ENCODE assay signal across 7 mouse cellular contexts in the genomic region with DNA sequence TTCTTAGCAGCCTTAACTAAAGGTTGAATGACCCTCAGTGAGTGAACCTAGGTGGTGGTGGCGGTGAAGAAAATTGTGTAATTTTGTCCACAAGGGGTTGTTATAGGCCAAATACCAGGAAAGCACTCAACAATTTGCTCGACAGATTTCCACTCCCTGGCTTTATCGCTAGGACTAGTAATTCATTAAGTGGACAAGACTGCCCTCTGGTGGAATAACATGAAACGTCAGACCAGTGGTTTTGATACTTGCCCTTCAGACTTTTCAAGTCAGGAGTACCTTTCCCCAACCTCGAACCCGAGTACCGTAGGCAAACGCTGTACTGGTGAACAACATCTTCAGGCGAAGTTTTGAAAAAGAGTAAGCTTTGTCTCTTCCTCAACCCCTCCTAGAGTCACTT. TPM values are rescaled to one million over a fixed set of nuclear protein-coding genes. Genes with fewer than 3 reads are reported as not detected.
A peak's percentile ranks its signal among the peaks of the same experiment; 100 is the strongest.
DNase-seq lines count a peak whose midpoint lies in the region; ATAC-seq lines count a peak whose summit lies in the region.

No protein-coding gene starts in this region.

- ATAC-seq in megakaryocyte, adult 5-6 weeks (ENCODE audit: poor library complexity, severe bottlenecking): peak; percentile 72

- DNase-seq in R1 (ENCODE audit: low read depth, low spot score): peak; percentile 91
- DNase-seq in cerebellum, postnatal 10 days: peak; percentile 91 to 95
- peak; percentile 56 to 94 for DNase-seq in frontal cortex, adult 2 months (ENCODE audit: extremely low spot score in 1 of 2, low spot score in 1 of 2)
- peak; percentile 95 for DNase-seq in induced T-regulatory cell, adult 2 months (ENCODE audit: low read depth)
- peak; percentile 64 to 80 for DNase-seq in left cerebral cortex, adult 18-20 months (ENCODE audit: low spot score in 2 of 2)
- DNase-seq in right cerebral cortex, postnatal 14 days: peak; percentile 58

RNA-seq across cellular contexts. Expression of a gene that starts 3.9 kb away (rescaled TPM):
- 17.0 and 17.2 TPM in 2 replicates for polyA plus RNA-seq in frontal cortex, adult 2 months (2012; rRNA removed)
- 10 to 100 TPM; 12.5 to 15.2 TPM for total RNA-seq in left cerebral cortex, adult 18-20 months (2021)
- total RNA-seq in megakaryocyte, adult 5-6 weeks (2015): 0.07 and 0.18 TPM in 2 replicates
- 0.18 and 0.28 TPM in 2 replicates for total RNA-seq in megakaryocyte, adult 5-6 weeks (2017)

RNA-seq across cellular contexts. Expression of a gene that starts 5.4 kb away (rescaled TPM):
- 82.7 and 95.6 TPM in 2 replicates for polyA plus RNA-seq in frontal cortex, adult 2 months (2012; rRNA removed)
- total RNA-seq in left cerebral cortex, adult 18-20 months (2021): 10 to 100 TPM; 69.1 to 71.4 TPM
- total RNA-seq in megakaryocyte, adult 5-6 weeks (2015): 60.5 and 76.0 TPM in 2 replicates
- total RNA-seq in megakaryocyte, adult 5-6 weeks (2017): 46.8 and 47.1 TPM in 2 replicates

RNA-seq across cellular contexts. Expression of a gene that starts 27.3 kb away (rescaled TPM):
- 12.3 and 15.7 TPM in 2 replicates for polyA plus RNA-seq in frontal cortex, adult 2 months (2012; rRNA removed)
- 1 to 10 TPM; 3.6 to 7.6 TPM for total RNA-seq in left cerebral cortex, adult 18-20 months (2021)
- total RNA-seq in megakaryocyte, adult 5-6 weeks (2015): 3.4 and 6.0 TPM in 2 replicates
- total RNA-seq in megakaryocyte, adult 5-6 weeks (2017): 0.94 and 3.6 TPM in 2 replicates

RNA-seq across cellular contexts. Expression of a gene that starts 28.4 kb away (rescaled TPM):
- 233 and 273 TPM in 2 replicates for polyA plus RNA-seq in frontal cortex, adult 2 months (2012; rRNA removed)
- 10 to 100 TPM; 79.8 to 82.3 TPM for total RNA-seq in left cerebral cortex, adult 18-20 months (2021)
- total RNA-seq in megakaryocyte, adult 5-6 weeks (2015): 190 and 212 TPM in 2 replicates
- total RNA-seq in megakaryocyte, adult 5-6 weeks (2017): 135 and 165 TPM in 2 replicates

RNA-seq across cellular contexts. Expression of a gene that starts 38.2 kb away (rescaled TPM):
- 23.4 and 26.8 TPM in 2 replicates for polyA plus RNA-seq in frontal cortex, adult 2 months (2012; rRNA removed)
- total RNA-seq in left cerebral cortex, adult 18-20 months (2021): 10 to 100 TPM; 13.5 TPM
- not detected in 2 replicates for total RNA-seq in megakaryocyte, adult 5-6 weeks (2015)
- total RNA-seq in megakaryocyte, adult 5-6 weeks (2017): not detected in 2 replicates

Comparison
In these comparisons a context has a peak if more than half of its experiments do, and no peak if none do; other contexts are left out.
1. Peak in every context shown above with its lines: DNase-seq and ATAC-seq.
2. RNA of a gene that starts 3.9 kb away (total RNA-seq): 12.5 to 15.2 TPM in left cerebral cortex, adult 18-20 months; 0.07 to 0.28 TPM in megakaryocyte, adult 5-6 weeks; every median in the first group is over 10 times any median in the second.